Mouse (Mus musculus) lung, postnatal 0 days (tissue): ENCODE results near the gene Usp30.

Source experiments
- CTCF ChIP-seq: IDR thresholded peaks from 2 replicates; pipeline ENCODE4 v1.5.1; 2016; ENCODE audit warnings: antibody characterized with exemption, mild to moderate bottlenecking
- EP300 ChIP-seq: IDR thresholded peaks from 2 replicates; pipeline ENCODE4 v1.6.1; 2016; ENCODE audit warnings: antibody characterized with exemption, mild to moderate bottlenecking, control low read depth

GRCm38 (mm10) chr5:114170345-114170744, 105.1 kb downstream of the Usp30 start:
- TF ChIP-seq EP300: no peak
- TF ChIP-seq CTCF: no peak
